Mouse (Mus musculus): Measurements from ENCODE around the gene Hras. TPM values are rescaled to one million over a fixed set of nuclear protein-coding genes. Genes with fewer than 3 reads are reported as not detected.

Hras gene
- total RNA-seq, 2 experiments from 2014 or later = 106 to 112 TPM

GRCm38 (mm10) chr7:141215101-141215879 lies 21.5 kb upstream of the Hras start, which contains the start of gene Rassf7:
TSS of gene Rassf7 (plus strand) at chr7:141215860.
- DNase-seq (ENCODE audit: low spot score) = peak; percentile 76
- intact Hi-C loops (cut with DNase I) = no loop called here

- DNase-seq (ENCODE audit: low spot score) = no peak
- intact Hi-C loops (cut with DNase I) = no loop called here
Measured at GRCm38 (mm10) chr7:141214310-141214709, 20.5 kb upstream of the Hras start.

- no peak for DNase-seq (ENCODE audit: low spot score)
- intact Hi-C loops (cut with DNase I) = no loop called here
Measured at GRCm38 (mm10) chr7:141213605-141214235, 19.9 kb upstream of the Hras start, which contains the start of gene Lmntd2. TSS of gene Lmntd2 (minus strand) at chr7:141214080.

GRCm38 (mm10) chr7:141213133-141213532 lies 19.3 kb upstream of the Hras start:
- intact Hi-C loops (cut with DNase I) = no loop called here
- DNase-seq (ENCODE audit: low spot score) = no peak

- no peak for DNase-seq (ENCODE audit: low spot score)
- intact Hi-C loops (cut with DNase I) = no loop called here
Measured at GRCm38 (mm10) chr7:141210606-141211131, 16.9 kb upstream of the Hras start.

GRCm38 (mm10) chr7:141210137-141210536 lies 16.3 kb upstream of the Hras start:
- no peak for DNase-seq (ENCODE audit: low spot score)
- intact Hi-C loops (cut with DNase I) = no loop called here

GRCm38 (mm10) chr7:141209526-141209925 lies 15.7 kb upstream of the Hras start:
- no peak for DNase-seq (ENCODE audit: low spot score)
- intact Hi-C loops (cut with DNase I) = no loop called here

- DNase-seq (ENCODE audit: low spot score) = no peak
- intact Hi-C loops (cut with DNase I) = no loop called here
Measured at GRCm38 (mm10) chr7:141206182-141206937, 12.6 kb upstream of the Hras start.

GRCm38 (mm10) chr7:141205504-141205903 lies 11.7 kb upstream of the Hras start:
- intact Hi-C loops (cut with DNase I) = no loop called here
- DNase-seq (ENCODE audit: low spot score) = no peak

GRCm38 (mm10) chr7:141204546-141204945 lies 10.7 kb upstream of the Hras start:
- intact Hi-C loops (cut with DNase I) = no loop called here
- DNase-seq (ENCODE audit: low spot score) = no peak

- intact Hi-C loops (cut with DNase I) = no loop called here
- no peak for DNase-seq (ENCODE audit: low spot score)
Measured at GRCm38 (mm10) chr7:141198121-141198520, 4.3 kb upstream of the Hras start.

GRCm38 (mm10) chr7:141196619-141197282 lies 2.9 kb upstream of the Hras start:
- DNase-seq (ENCODE audit: low spot score) = no peak

GRCm38 (mm10) chr7:141195754-141196153 lies 1.9 kb upstream of the Hras start:
- DNase-seq (ENCODE audit: low spot score) = no peak
- intact Hi-C loops (cut with DNase I) = no loop called here

More at GRCm38 (mm10) chr7:141196619-141197282, 2.9 kb upstream of the Hras start:
- intact Hi-C loops (cut with DNase I) = no loop called here

GRCm38 (mm10) chr7:141194830-141195229 lies 1.0 kb upstream of the Hras start:
- peak; percentile 74 for DNase-seq (ENCODE audit: low spot score)
- intact Hi-C loops (cut with DNase I) = no loop called here

GRCm38 (mm10) chr7:141194409-141194808 lies 604 bp upstream of the Hras start:
- intact Hi-C loops (cut with DNase I) = no loop called here

GRCm38 (mm10) chr7:141193348-141193856 lies 403 bp downstream of the Hras start:
- intact Hi-C loops (cut with DNase I) = no loop called here
- no peak for DNase-seq (ENCODE audit: low spot score)

More at GRCm38 (mm10) chr7:141194409-141194808, 604 bp upstream of the Hras start:
- DNase-seq (ENCODE audit: low spot score) = no peak

GRCm38 (mm10) chr7:141192776-141193347 lies 943 bp downstream of the Hras start:
- no peak for DNase-seq (ENCODE audit: low spot score)
- intact Hi-C loops (cut with DNase I) = no loop called here

GRCm38 (mm10) chr7:141191796-141192685 lies 1.8 kb downstream of the Hras start:
- DNase-seq (ENCODE audit: low spot score) = no peak
- intact Hi-C loops (cut with DNase I) = no loop called here
